Mouse (Mus musculus) G1E (cell line): ENCODE measurements at regions not wholly inside any gene's neighbourhood (a gene's known extent, or its start where the extent isn't known, plus 50 kb on each side); places are given as distances from the start of the nearest gene placed in this dataset.

Source experiments
- CTCF ChIP-seq: IDR thresholded peaks from 2 replicates; pipeline ENCODE4 v1.5.1; 2012; ENCODE audit warnings: low read depth, low read length, inconsistent platforms, mixed read lengths
- GATA1 ChIP-seq: IDR thresholded peaks from 2 replicates; pipeline ENCODE4 v1.6.1; 2012; ENCODE audit warnings: borderline replicate concordance, low read length, inconsistent platforms, mixed read lengths
- TAL1 ChIP-seq: conservative IDR thresholded peaks from 2 replicates; pipeline ENCODE4 v1.6.1; 2012; ENCODE audit warnings: low read depth, low read length, inconsistent platforms, mixed read lengths

- TF ChIP-seq CTCF (no peak), TAL1 (no peak), GATA1 (no peak)
Observed at GRCm38 (mm10) chr2:46492299-46492698, 1375.1 kb upstream of the Zeb2 start.
